Mouse (Mus musculus) natural killer cell, adult 2 months (primary cell): ENCODE results near the gene Nav2.

Source experiments
- DNase-seq, 2 experiments: peaks; one replicate each; pipeline ENCODE4 v3.0.0; 2022; ENCODE audit warnings: low spot score in 2 of 2

Nav2 gene

GRCm38 (mm10) chr7:49248333-49249086 lies 340.0 kb downstream of the Nav2 start:
- DNase-seq = no peak

DNA sequence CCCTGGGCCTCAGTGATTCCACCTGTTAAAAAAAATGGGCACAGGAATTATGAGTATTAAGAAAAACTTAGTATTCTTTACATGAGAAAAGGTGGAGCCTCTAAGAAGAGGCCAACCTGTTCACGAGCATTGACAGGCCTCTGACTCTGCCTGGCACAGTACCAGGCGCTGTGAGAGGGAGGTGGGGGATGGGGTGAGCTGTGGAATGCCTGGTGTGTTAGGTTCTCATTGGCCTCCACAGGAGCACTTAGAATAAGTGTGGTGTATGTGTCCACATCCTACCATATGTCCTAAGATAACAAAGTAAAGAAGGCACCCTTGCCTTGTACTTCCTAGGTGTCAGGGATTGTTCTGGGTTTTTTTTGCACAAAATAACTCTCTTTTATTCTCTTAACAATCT lies 340.9 kb downstream of the Nav2 start:
- DNase-seq = no peak

DNA sequence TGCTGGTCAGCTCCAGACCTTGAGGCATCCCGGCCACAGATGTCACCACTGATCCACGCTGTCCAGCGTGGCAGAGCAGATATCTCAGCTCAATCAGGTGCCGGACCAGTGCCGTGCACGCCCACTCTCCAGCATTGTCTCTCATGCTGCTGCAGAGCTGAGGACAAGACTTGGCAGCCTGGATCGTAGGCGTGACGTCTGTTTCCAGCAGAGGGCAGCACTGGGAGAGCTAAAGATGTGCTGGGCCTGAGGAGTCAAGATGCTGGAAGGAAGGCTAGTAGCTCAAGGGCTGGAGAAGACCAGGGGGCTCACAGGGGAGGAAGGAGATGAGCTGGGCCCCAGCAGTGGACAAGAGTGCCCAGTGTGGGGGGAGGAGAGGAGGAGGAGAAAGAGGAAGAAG lies 341.5 kb downstream of the Nav2 start:
- peak; percentile 39 to 60 for DNase-seq

- no peak for DNase-seq
These were observed 342.2 kb downstream of the Nav2 start for GRCm38 (mm10) chr7:49250581-49251307.

DNA sequence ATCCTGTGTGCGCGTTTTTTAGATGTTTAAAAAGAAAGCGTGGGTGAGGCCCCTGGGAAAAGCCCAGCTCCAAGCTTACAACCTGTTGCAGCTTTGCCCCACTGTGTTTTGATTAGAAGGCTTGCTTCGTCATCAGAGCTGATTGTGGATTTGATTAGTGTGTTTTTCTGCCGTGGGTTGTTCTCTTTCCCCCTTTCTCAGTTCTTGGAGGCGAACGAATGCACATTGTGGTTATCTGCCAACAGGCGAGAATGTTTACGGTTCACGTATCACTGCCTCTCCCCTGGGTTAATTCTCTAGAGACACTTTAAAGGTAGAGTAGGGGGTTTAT lies 342.8 kb downstream of the Nav2 start:
- no peak for DNase-seq

DNA sequence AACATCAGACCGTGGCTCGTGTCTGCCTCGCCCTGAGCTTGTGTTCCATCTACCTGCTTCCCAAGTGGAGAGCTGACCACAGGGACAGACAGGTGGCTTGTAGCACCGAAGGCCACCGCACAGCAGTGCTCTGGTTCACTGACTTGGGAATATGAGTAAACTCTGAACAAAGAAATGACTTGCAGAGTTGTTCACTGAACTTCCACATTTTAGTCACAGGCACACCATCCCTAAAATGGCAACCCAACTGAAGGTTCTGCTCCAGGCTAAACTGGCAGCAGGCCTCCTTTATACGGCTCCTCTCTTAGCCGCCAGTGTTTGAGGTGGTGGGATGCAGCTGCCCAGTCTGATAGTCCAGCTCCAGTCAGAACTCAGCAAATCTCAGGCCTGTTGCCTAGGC lies 343.9 kb downstream of the Nav2 start:
- DNase-seq = no peak

GRCm38 (mm10) chr7:49252902-49253301 lies 344.4 kb downstream of the Nav2 start:
- DNase-seq = no peak

DNA sequence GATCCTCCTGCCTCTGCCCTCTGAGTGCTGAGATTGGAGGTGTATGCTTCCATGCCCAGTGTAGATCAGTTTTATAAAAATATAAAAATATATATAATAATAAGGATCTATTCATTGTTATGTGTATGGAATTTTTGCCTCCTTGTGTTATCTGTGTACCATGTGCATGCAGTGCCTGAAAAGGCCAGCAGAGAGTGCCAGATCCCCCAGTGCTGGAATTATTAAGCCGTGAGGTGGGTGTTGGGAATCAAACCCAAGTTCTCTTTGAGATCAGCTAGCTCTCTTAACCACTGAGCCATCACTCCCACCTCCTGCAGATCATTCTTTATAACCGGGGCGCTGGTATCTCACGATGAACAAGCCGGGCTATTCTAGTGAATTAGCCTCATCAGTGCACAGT lies 346.5 kb downstream of the Nav2 start:
- DNase-seq = no peak

- no peak for DNase-seq
These were observed 348.9 kb downstream of the Nav2 start for GRCm38 (mm10) chr7:49257234-49257906.

- no peak for DNase-seq
These were observed 349.6 kb downstream of the Nav2 start for GRCm38 (mm10) chr7:49258088-49258487.

DNA sequence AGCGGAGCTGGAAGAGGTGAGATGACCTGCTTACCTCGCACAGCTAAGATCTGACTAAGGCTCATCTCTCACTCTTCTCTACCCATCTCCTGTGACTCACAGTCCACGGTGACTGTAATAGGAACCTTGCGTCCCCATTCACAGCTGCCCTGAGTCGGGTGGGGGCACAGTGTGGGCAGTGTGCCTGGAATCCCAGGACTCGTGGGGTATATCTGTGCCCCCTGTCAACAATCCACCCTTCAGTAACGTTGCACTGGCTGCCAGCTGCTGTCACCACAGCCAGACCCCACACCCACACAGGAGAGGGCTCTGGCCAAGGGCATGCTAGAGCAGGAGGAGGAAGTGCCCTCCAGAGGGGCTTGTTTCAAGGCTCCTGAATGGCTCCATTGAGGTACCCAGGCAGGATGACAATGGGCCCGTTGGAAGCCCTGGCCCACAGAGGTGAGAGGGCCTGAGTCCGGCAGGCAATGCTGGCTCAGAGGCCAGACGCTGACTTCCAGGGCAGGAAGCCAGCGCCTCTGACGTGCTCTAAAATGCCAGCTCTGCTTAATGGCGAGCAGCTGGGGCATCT lies 353.5 kb downstream of the Nav2 start:
- DNase-seq = no peak

- no peak for DNase-seq
These were observed 357.9 kb downstream of the Nav2 start for GRCm38 (mm10) chr7:49266422-49266821.

- no peak for DNase-seq
These were observed 359.3 kb downstream of the Nav2 start for GRCm38 (mm10) chr7:49267621-49268325.

- DNase-seq = no peak
These were observed 359.9 kb downstream of the Nav2 start for GRCm38 (mm10) chr7:49268401-49268921.

DNA sequence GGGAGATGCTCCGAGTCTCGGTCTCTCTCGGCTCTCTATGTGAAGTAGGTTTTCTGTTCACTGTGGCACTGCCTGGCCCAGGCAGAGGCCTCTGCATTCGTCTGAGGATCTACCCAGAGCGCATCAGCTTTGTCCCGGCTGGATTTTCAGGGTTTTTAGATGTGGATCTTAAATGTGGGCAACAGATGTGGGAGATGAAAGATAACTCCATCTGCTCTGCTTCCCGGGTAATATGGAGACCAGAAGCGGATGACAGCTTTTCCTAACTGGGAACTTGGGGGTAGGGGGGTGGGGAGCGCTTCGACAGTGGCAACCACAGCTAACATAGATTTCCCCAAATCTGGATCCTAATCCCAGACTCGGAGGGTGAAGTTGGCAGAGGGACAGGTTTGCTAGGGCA lies 362.3 kb downstream of the Nav2 start:
- no peak for DNase-seq

- peak; percentile 31 to 32 for DNase-seq
These were observed 364.2 kb downstream of the Nav2 start for GRCm38 (mm10) chr7:49272445-49273439.

- DNase-seq = no peak
These were observed 365.6 kb downstream of the Nav2 start for GRCm38 (mm10) chr7:49273907-49274656.

DNA sequence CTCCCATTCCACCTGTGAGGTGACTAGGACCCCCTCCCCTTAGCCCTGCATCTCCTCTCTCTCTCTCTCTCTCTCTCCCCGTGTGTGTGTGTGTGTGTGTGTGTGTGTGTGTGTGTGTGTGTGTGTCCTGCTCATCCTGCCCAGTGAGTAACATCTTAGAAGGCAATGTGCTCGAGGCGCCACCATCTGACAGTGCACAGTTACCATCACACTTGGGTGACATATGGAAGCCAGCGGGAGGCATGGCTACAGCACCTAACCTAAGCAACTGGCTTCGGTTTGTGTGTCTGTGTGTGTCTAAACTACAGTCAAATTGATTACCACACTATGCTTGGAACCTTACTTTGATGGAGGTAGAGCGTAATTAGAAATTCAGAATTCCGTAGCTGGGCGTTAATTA lies 366.2 kb downstream of the Nav2 start:
- DNase-seq = no peak

GRCm38 (mm10) chr7:49276163-49276562 lies 367.6 kb downstream of the Nav2 start:
- no peak for DNase-seq

DNA sequence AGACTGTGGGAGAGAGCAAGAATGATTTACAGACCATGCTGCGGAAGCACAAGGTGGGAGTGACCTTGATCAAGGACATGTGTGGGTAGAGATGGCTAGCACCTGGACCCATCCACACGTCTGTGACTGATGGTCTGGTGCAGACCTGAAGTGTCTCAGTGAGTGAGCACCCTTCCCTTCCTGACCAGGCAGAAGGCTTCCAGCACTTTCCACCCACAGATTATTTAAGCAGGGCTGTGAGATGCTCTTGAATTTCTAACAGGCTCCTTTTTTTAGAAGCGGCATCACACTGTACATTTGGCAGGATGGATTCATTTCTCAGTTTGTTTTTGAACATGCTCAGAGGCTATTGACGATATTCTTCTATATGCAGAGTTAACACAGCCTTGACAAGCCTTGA lies 369.2 kb downstream of the Nav2 start:
- no peak for DNase-seq
